Mouse (Mus musculus) CH12.LX (cell line): ENCODE results near the gene Btnl6. TPM values are rescaled to one million over a fixed set of nuclear protein-coding genes. Genes with fewer than 3 reads are reported as not detected.
"Not testable (repeated sequence)": the region's sequence is repeated elsewhere in the genome, so short reads cannot be mapped to it uniquely, and the experiment has no call there.

ENCODE experiments used
- DNase-seq: peaks from one replicate; pipeline ENCODE4 v3.0.0-alpha.2; 2013; ENCODE audit errors: extremely low read depth
- H3K27ac ChIP-seq: 2 replicates; pipeline ENCODE4 v1.5.1; 2012; ENCODE audit warnings: low read depth, mild to moderate bottlenecking, control low read depth, moderate library complexity; ENCODE audit not compliant: insufficient read depth
- H3K27me3 ChIP-seq: replicated peaks from 2 replicates; pipeline ENCODE3; 2012; ENCODE audit warnings: inconsistent platforms
- H3K36me3 ChIP-seq, 2 experiments: replicated peaks in 1 of 2; 2 replicates each; pipeline versions ENCODE3 to v1.6.1; 2012; ENCODE audit warnings: inconsistent platforms in 1 of 2, low read length in 1 of 2, mild to moderate bottlenecking in 1 of 2, mixed read lengths in 1 of 2, moderate library complexity in 1 of 2; ENCODE audit not compliant: control insufficient read depth in 1 of 2, insufficient read depth in 1 of 2
- H3K4me1 ChIP-seq, 2 experiments: 2 replicates each; pipeline ENCODE4 v1.6.1; 2012; ENCODE audit warnings: inconsistent platforms in 1 of 2, moderate library complexity in 1 of 2; ENCODE audit not compliant: insufficient read depth in 2 of 2, control insufficient read depth in 1 of 2
- H3K4me2 ChIP-seq: 2 replicates; pipeline ENCODE4 v1.6.1; 2012; ENCODE audit warnings: low read depth, mild to moderate bottlenecking, control low read depth; ENCODE audit not compliant: poor library complexity, insufficient read depth, severe bottlenecking
- H3K4me3 ChIP-seq, 3 experiments: fragments of 150-350 bp in 1 of 3; sonication (generic) in 1 of 3; replicated peaks in 1 of 3; 2 replicates each; pipeline versions ENCODE3 to v1.5.1; 2011 to 2012; ENCODE audit warnings: low read depth in 2 of 3, low read length in 2 of 3, mild to moderate bottlenecking in 2 of 3, moderate library complexity in 2 of 3, control low read depth in 1 of 3, improper control_type of control experiment in 1 of 3, inconsistent platforms in 1 of 3, mixed read lengths in 1 of 3; ENCODE audit not compliant: poor library complexity in 1 of 3
- H3K79me2 ChIP-seq: replicated peaks from 2 replicates; pipeline ENCODE4 v1.6.1; 2012; ENCODE audit warnings: mild to moderate bottlenecking, moderate library complexity; ENCODE audit not compliant: control insufficient read depth, poor library complexity, insufficient read depth, severe bottlenecking; ENCODE audit errors: extremely low read depth
- H3K9ac ChIP-seq: 2 replicates; pipeline ENCODE4 v1.6.1; 2012; ENCODE audit warnings: low read depth, mild to moderate bottlenecking, control low read depth, moderate library complexity; ENCODE audit not compliant: insufficient read depth
- H3K9me3 ChIP-seq: replicated peaks from 2 replicates; pipeline ENCODE3; 2012; ENCODE audit warnings: low read length, inconsistent platforms, mixed read lengths
- BHLHE40 ChIP-seq: IDR thresholded peaks from 2 replicates; pipeline ENCODE4 v1.6.1; 2011; ENCODE audit warnings: mild to moderate bottlenecking, low read depth, low read length, improper control_type of control experiment
- CHD2 ChIP-seq: IDR thresholded peaks from 2 replicates; pipeline ENCODE4 v1.6.1; 2011; ENCODE audit warnings: low read length, improper control_type of control experiment
- ELF1 ChIP-seq: IDR thresholded peaks from 2 replicates; pipeline ENCODE4 v1.6.1; 2014; ENCODE audit warnings: low read depth, mild to moderate bottlenecking, inconsistent platforms, low read length, improper control_type of control experiment
- JUND ChIP-seq: conservative IDR thresholded peaks from 2 replicates; pipeline ENCODE4 v1.6.1; 2011; ENCODE audit warnings: low read depth, low read length, improper control_type of control experiment
- MAX ChIP-seq: IDR thresholded peaks from 2 replicates; pipeline ENCODE4 v1.6.1; 2011; ENCODE audit warnings: low read length, improper control_type of control experiment
- MAZ ChIP-seq: IDR thresholded peaks from 2 replicates; pipeline ENCODE4 v1.6.1; 2012; ENCODE audit warnings: low read depth, mild to moderate bottlenecking, inconsistent platforms, low read length, improper control_type of control experiment, moderate library complexity
- NELFE ChIP-seq: IDR thresholded peaks from 2 replicates; pipeline ENCODE4 v1.6.1; 2011; ENCODE audit warnings: low read depth, low read length, improper control_type of control experiment
- USF1 ChIP-seq: IDR thresholded peaks from 2 replicates; pipeline ENCODE4 v1.6.1; 2014; ENCODE audit warnings: low read depth, mild to moderate bottlenecking, inconsistent platforms, low read length, improper control_type of control experiment
- ZMIZ1 ChIP-seq: IDR thresholded peaks from 2 replicates; pipeline ENCODE4 v1.6.1; 2012; ENCODE audit warnings: low read depth, mild to moderate bottlenecking, inconsistent platforms, low read length, improper control_type of control experiment
- ZNF384 ChIP-seq: IDR thresholded peaks from 2 replicates; pipeline ENCODE4 v1.6.1; 2012; ENCODE audit warnings: low read depth, low read length, improper control_type of control experiment, inconsistent platforms
- dilution Hi-C: fragments of 300-500 bp; cut with MboI; formaldehyde crosslinking; loops from 2 replicates; pipeline ENCODE4 v1.14.3; 2020; ENCODE audit warnings: low sequenced_read_pairs; ENCODE audit not compliant: extremely low pct_unique_long_range_greater_than_20kb, extremely low pct_ligation_motif_present
- in situ Hi-C: fragments of 300-500 bp; cut with MboI; formaldehyde crosslinking; loops from 3 replicates; pipeline ENCODE4 v1.14.3; 2019; ENCODE audit warnings: low sequenced_read_pairs, low pct_ligation_motif_present, low pct_unique_long_range_greater_than_20kb, mixed read lengths
- polyA plus RNA-seq: library from polyadenylated mRNA; unstranded; fragments of >175 nt; gene quantifications from 2 replicates; pipeline ENCODE4 v1.2.1, GENCODE M21; 2012; ENCODE audit warnings: low read depth; ENCODE audit not compliant: insufficient read length
- total RNA-seq, 2 experiments: library from RNA; depleted of rRNA; stranded (reverse); fragments of 300-350 nt in 1 of 2; fragments of >200 nt in 1 of 2; gene quantifications; 2 replicates each; pipeline ENCODE4 v1.2.3; 2012 to 2014

Btnl6 gene
- total and polyA plus RNA-seq, 3 experiments: not detected

- H3K9me3 ChIP-seq, dilution Hi-C loops, in situ Hi-C loops, H3K36me3 ChIP-seq, H3K27ac ChIP-seq, H3K4me1 ChIP-seq, H3K79me2 ChIP-seq, H3K4me2 ChIP-seq, DNase-seq, H3K27me3 ChIP-seq, H3K9ac ChIP-seq, H3K4me3 ChIP-seq: not testable (repeated sequence)
Observed at GRCm38 (mm10) chr17:34511723-34512122, 5.4 kb downstream of the Btnl6 start.

- dilution Hi-C loops: no loop called here
- H3K36me3 ChIP-seq: no peaks in the 10 kb centered on the region
- no peak overlapping the region for H3K4me2 ChIP-seq
- in situ Hi-C loops: no loop called here
- no peaks in the 10 kb centered on the region for H3K27me3 ChIP-seq
- H3K9ac ChIP-seq: no peak overlapping the region
- no peaks in the 10 kb centered on the region for H3K4me1 ChIP-seq
- DNase-seq: no peak
- no peak for TF ChIP-seq NELFE
- TF ChIP-seq JUND: no peak
- TF ChIP-seq CHD2: no peak
- TF ChIP-seq ZMIZ1: no peak
- no peak for TF ChIP-seq ELF1
- no peak for TF ChIP-seq BHLHE40
- TF ChIP-seq ZNF384: no peak
- TF ChIP-seq MAX: no peak
- TF ChIP-seq USF1: no peak
- TF ChIP-seq MAZ: no peak
- no peak overlapping the region for H3K4me3 ChIP-seq
- H3K9me3 ChIP-seq: no peaks in the 10 kb centered on the region
- H3K79me2 ChIP-seq: no peaks in the 10 kb centered on the region
- H3K27ac ChIP-seq: no peak overlapping the region
Observed at GRCm38 (mm10) chr17:34507591-34507990, 9.6 kb downstream of the Btnl6 start.

- in situ Hi-C loops, H3K4me3 ChIP-seq: not testable (repeated sequence)
Observed at GRCm38 (mm10) chr17:34497726-34498125, 19.4 kb downstream of the Btnl6 start.

GRCm38 (mm10) chr17:34497319-34497718 lies 19.8 kb downstream of the Btnl6 start:
- H3K4me1 ChIP-seq, H3K36me3 ChIP-seq, dilution Hi-C loops, in situ Hi-C loops, H3K9ac ChIP-seq, H3K9me3 ChIP-seq, DNase-seq, H3K4me2 ChIP-seq, H3K4me3 ChIP-seq, H3K79me2 ChIP-seq, H3K27ac ChIP-seq: not testable (repeated sequence)
- peaks cover 27% of the 10 kb centered on the region for H3K27me3 ChIP-seq

More at GRCm38 (mm10) chr17:34497726-34498125, 19.4 kb downstream of the Btnl6 start:
- H3K4me1 ChIP-seq, H3K9me3 ChIP-seq, DNase-seq, dilution Hi-C loops, H3K79me2 ChIP-seq, H3K27ac ChIP-seq, H3K4me2 ChIP-seq, H3K9ac ChIP-seq, H3K36me3 ChIP-seq: not testable (repeated sequence)
- H3K27me3 ChIP-seq: peaks cover 25% of the 10 kb centered on the region
